Mouse (Mus musculus) WW6 (cell line): Measurements from ENCODE around the gene Pgpep1.

Source experiments
- DNase-seq: peaks from one replicate; pipeline ENCODE4 v3.0.0-alpha.2; 2013; ENCODE audit warnings: low read depth, low spot score

The Pgpep1 gene

GRCm38 (mm10) chr8:70659604-70660272 is 450 bp downstream of the Pgpep1 start:
- DNase-seq: peak; percentile 92

GRCm38 (mm10) chr8:70658897-70659603 is 1.1 kb downstream of the Pgpep1 start:
- no peak for DNase-seq

GRCm38 (mm10) chr8:70657739-70658138 is 2.4 kb downstream of the Pgpep1 start:
- DNase-seq: no peak

GRCm38 (mm10) chr8:70657214-70657613 is 3.0 kb downstream of the Pgpep1 start:
- DNase-seq: no peak

GRCm38 (mm10) chr8:70656193-70656790 is 3.9 kb downstream of the Pgpep1 start:
- DNase-seq: no peak

GRCm38 (mm10) chr8:70655469-70655868 is 4.7 kb downstream of the Pgpep1 start:
- no peak for DNase-seq

GRCm38 (mm10) chr8:70654121-70654520 is 6.1 kb downstream of the Pgpep1 start:
- DNase-seq: no peak

GRCm38 (mm10) chr8:70653226-70653625 is 7.0 kb downstream of the Pgpep1 start:
- no peak for DNase-seq

GRCm38 (mm10) chr8:70650351-70650750 is 9.8 kb downstream of the Pgpep1 start:
- DNase-seq: no peak

- DNase-seq: peak; percentile 73
Measured at GRCm38 (mm10) chr8:70649324-70649723, 10.9 kb downstream of the Pgpep1 start.

GRCm38 (mm10) chr8:70648921-70649320 is 11.3 kb downstream of the Pgpep1 start:
- DNase-seq: no peak

GRCm38 (mm10) chr8:70648164-70648442 is 12.1 kb downstream of the Pgpep1 start:
- DNase-seq: no peak

- DNase-seq: no peak
Measured at GRCm38 (mm10) chr8:70647343-70648163, 12.6 kb downstream of the Pgpep1 start.

- DNase-seq: no peak
Measured at GRCm38 (mm10) chr8:70646775-70647174, 13.4 kb downstream of the Pgpep1 start.

GRCm38 (mm10) chr8:70646369-70646768 is 13.8 kb downstream of the Pgpep1 start:
- DNase-seq: no peak

- no peak for DNase-seq
Measured at GRCm38 (mm10) chr8:70645501-70646224, 14.5 kb downstream of the Pgpep1 start.

- DNase-seq: peak; percentile 65
Measured at GRCm38 (mm10) chr8:70644065-70644464, 16.1 kb downstream of the Pgpep1 start.

- no peak for DNase-seq
Measured at GRCm38 (mm10) chr8:70643019-70643418, 17.2 kb downstream of the Pgpep1 start.

GRCm38 (mm10) chr8:70638752-70639151 is 21.4 kb downstream of the Pgpep1 start:
- no peak for DNase-seq

- DNase-seq: no peak
Measured at GRCm38 (mm10) chr8:70636838-70637237, 23.4 kb downstream of the Pgpep1 start.

- DNase-seq: no peak
Measured at GRCm38 (mm10) chr8:70635527-70635926, 24.7 kb downstream of the Pgpep1 start.

- no peak for DNase-seq
Measured at GRCm38 (mm10) chr8:70634066-70634465, 26.1 kb downstream of the Pgpep1 start.
